Mouse (Mus musculus): Measurements from ENCODE around the gene Aco2. TPM values are rescaled to one million over a fixed set of nuclear protein-coding genes. Genes with fewer than 3 reads are reported as not detected.
A peak's percentile ranks its signal among the peaks of the same experiment; 100 is the strongest.

Aco2 gene
- polyA plus RNA-seq (2015; fragmentation: Nextera tagmentation; extraction: Ambion mirVana) = 288 and 307 TPM in 2 replicates

DNA sequence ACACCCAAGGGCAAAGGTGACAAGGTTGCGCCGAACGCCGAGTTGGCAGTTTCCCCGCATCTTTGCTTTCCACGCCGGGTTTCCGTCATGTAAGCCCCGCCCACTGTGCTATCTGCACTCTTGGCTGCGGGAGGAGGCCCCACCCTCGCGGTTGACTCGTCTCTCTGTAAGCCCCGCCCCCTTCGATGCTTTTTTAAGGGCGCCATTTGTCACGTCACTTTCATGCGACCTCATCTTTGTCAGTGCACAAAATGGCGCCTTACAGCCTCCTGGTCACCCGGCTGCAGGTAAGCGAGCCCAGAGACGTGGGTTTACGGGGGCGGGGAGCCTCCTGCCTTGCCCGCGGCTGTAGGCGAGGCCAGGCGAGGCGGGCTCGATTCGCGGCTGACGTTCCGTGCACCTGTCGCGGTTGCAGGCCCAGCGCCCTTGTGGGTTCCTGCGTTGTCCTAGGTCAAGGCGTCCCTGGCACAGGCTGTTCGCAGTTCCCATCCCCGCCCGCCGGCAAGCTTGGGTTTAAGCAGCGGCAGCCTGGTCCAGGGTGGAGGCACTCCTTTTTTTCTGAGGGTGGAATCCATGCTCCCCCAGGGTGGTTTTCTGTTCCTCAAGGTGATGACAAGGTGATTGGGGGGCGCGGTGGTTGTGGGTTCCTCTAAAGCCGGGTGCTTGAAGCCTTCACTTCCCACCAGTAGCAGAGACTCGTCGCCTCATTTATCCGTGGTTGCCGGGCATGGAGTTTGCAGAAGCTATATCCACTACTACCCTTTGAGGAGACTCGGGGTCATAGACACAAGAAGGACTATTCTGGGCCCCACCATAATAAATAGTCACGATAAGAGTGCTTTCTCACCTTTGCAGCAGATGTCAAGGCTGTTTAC lies at the start of gene Aco2:
Aco2 (plus strand) TSS at position 48 of the 875 bp plus-strand sequence.
- WGBS = under 1% methylated on average over 53 of the region's 53 CpGs
- H3K9me3 ChIP-seq (ENCODE audit: control insufficient read depth, low read length) = no peaks in the 10 kb centered on the region
- peak; percentile 90 for ATAC-seq

DNA sequence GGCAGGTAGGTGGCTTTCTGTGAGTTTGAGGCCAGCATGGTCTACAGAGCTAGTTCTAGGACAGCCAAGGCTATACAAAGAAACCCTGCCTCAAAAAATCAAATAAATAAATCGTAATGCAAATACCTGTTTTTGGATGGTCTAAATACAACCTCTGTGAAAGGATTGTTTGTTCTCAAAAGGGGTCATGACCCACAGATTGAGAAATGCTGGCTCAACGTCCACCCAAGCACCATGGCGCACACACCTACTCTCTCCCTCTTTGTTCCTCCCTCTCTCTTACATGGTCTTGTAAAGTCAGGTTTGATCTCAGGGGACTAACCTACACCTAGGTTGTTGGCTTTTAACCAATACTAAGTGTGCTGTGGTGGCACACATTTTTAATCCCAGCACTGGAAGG lies 49.5 kb upstream of the Aco2 start:
- Histone ChIP-seq H3K4me2 (ENCODE audit: low read depth, low read length) (no peak overlapping the region), H3K27ac (ENCODE audit: low read length) (no peak overlapping the region), H3K9me3 (ENCODE audit: control insufficient read depth, low read length) (no peaks in the 10 kb centered on the region), H3K4me3 (ENCODE audit: low read length) (no peak overlapping the region), H3K4me1 (ENCODE audit: control insufficient read depth, insufficient read depth, low read length) (no peaks in the 10 kb centered on the region), H3K27me3 (replicated peaks; ENCODE audit: control insufficient read depth, insufficient read depth, low read length) (no peaks in the 10 kb centered on the region), H3K9ac (ENCODE audit: low read depth, low read length) (no peak overlapping the region), H3K36me3 (ENCODE audit: control insufficient read depth, insufficient read depth, low read length) (0 out of 2 replicates have a peak, but pooled peaks cover 3% of the 10 kb centered on the region)
- no peak for ATAC-seq
- 80% methylated on average over 3 of the region's 3 CpGs for WGBS

More for the DNA sequence above, at the start of gene Aco2:
- H3K27ac ChIP-seq (ENCODE audit: low read length) = peak within 1 kb of the TSS; percentile 99
- peak within 1 kb of the TSS; percentile 89 for H3K9ac ChIP-seq (ENCODE audit: low read depth, low read length)
- H3K27me3 ChIP-seq (replicated peaks; ENCODE audit: control insufficient read depth, insufficient read depth, low read length) = no peaks in the 10 kb centered on the region
- H3K36me3 ChIP-seq (ENCODE audit: control insufficient read depth, insufficient read depth, low read length) = peaks cover 3% of the 10 kb centered on the region; the same call in 1 of the 2 replicates
- peak within 1 kb of the TSS; percentile 82 for H3K4me2 ChIP-seq (ENCODE audit: low read depth, low read length)
- H3K4me1 ChIP-seq (ENCODE audit: control insufficient read depth, insufficient read depth, low read length) = peaks cover 8% of the 10 kb centered on the region; the same call in 1 of the 2 replicates
- H3K4me3 ChIP-seq (ENCODE audit: low read length) = peak within 1 kb of the TSS; percentile 83

GRCm38 (mm10) chr15:81824832-81825231 lies 47.3 kb upstream of the Aco2 start:
- WGBS = 69% methylated on average over 3 of the region's 3 CpGs
- H3K36me3 ChIP-seq (ENCODE audit: control insufficient read depth, insufficient read depth, low read length) = 0 out of 2 replicates have a peak, but pooled peaks cover 3% of the 10 kb centered on the region

DNA sequence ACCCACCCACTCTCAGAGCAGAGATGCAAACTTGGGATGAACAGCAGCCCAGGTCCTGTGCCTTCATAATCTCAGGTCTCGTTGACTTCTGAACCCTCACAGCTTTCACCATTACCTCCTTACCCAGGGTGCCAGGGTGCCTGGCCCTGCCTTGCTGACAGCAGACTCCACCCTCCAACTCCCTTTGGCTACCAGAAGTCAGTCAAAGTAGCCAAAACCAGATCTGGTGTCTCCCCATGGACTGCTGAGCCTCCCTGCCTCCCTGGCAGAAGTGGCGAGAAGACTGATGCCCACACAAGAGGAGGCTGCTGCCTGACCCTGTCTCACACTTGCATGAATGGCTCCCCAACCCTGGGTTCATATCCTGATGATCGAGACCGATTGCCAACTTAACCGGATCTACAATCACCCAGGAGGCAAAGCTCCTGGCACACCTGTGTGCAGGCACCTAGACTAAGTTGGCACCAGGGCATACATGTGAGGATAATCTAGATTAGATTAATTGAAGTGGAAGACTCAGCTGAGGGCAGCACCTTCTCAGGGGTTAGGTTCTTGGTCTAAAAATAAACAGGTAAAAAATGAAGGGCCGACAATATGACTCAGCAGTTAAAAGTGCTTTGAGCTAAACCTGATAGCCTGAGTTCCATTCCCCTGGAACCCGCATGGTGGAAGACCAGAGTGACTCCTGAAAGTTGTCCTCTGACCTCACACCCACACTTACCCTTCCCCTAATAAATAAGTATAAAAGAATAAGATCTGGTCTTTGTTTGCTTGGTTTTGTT lies 43.5 kb upstream of the Aco2 start:
- no peak for ATAC-seq
- no peak overlapping the region for H3K4me3 ChIP-seq (ENCODE audit: low read length)
- no peak overlapping the region for H3K27ac ChIP-seq (ENCODE audit: low read length)
- H3K4me2 ChIP-seq (ENCODE audit: low read depth, low read length) = no peak overlapping the region
- no peaks in the 10 kb centered on the region for H3K27me3 ChIP-seq (replicated peaks; ENCODE audit: control insufficient read depth, insufficient read depth, low read length)
- H3K36me3 ChIP-seq (ENCODE audit: control insufficient read depth, insufficient read depth, low read length) = no peaks in the 10 kb centered on the region
- H3K9me3 ChIP-seq (ENCODE audit: control insufficient read depth, low read length) = no peaks in the 10 kb centered on the region
- no peak overlapping the region for H3K9ac ChIP-seq (ENCODE audit: low read depth, low read length)
- 87% methylated on average over 7 of the region's 7 CpGs for WGBS
- H3K4me1 ChIP-seq (ENCODE audit: control insufficient read depth, insufficient read depth, low read length) = peaks cover 7% of the 10 kb centered on the region; the same call in 1 of the 2 replicates

More at GRCm38 (mm10) chr15:81824832-81825231, 47.3 kb upstream of the Aco2 start:
- Histone ChIP-seq H3K27ac (ENCODE audit: low read length) (no peak overlapping the region), H3K9ac (ENCODE audit: low read depth, low read length) (no peak overlapping the region), H3K9me3 (ENCODE audit: control insufficient read depth, low read length) (no peaks in the 10 kb centered on the region), H3K27me3 (replicated peaks; ENCODE audit: control insufficient read depth, insufficient read depth, low read length) (no peaks in the 10 kb centered on the region), H3K4me1 (ENCODE audit: control insufficient read depth, insufficient read depth, low read length) (no peaks in the 10 kb centered on the region), H3K4me3 (ENCODE audit: low read length) (no peak overlapping the region), H3K4me2 (ENCODE audit: low read depth, low read length) (no peak overlapping the region)
- no peak for ATAC-seq

- Histone ChIP-seq H3K9me3 (ENCODE audit: control insufficient read depth, low read length) (no peaks in the 10 kb centered on the region), H3K9ac (ENCODE audit: low read depth, low read length) (no peak overlapping the region), H3K4me3 (ENCODE audit: low read length) (no peak overlapping the region), H3K4me2 (ENCODE audit: low read depth, low read length) (no peak overlapping the region), H3K4me1 (ENCODE audit: control insufficient read depth, insufficient read depth, low read length) (peaks cover 7% of the 10 kb centered on the region; the same call in 1 of the 2 replicates), H3K27ac (ENCODE audit: low read length) (no peak overlapping the region), H3K27me3 (replicated peaks; ENCODE audit: control insufficient read depth, insufficient read depth, low read length) (no peaks in the 10 kb centered on the region), H3K36me3 (ENCODE audit: control insufficient read depth, insufficient read depth, low read length) (no peaks in the 10 kb centered on the region)
- 62% methylated on average over 2 of the region's 2 CpGs for WGBS
- no peak for ATAC-seq
Observed at GRCm38 (mm10) chr15:81829208-81829580, 42.9 kb upstream of the Aco2 start.

- H3K9me3 ChIP-seq (ENCODE audit: control insufficient read depth, low read length) = no peaks in the 10 kb centered on the region
- no peak overlapping the region for H3K27ac ChIP-seq (ENCODE audit: low read length)
- H3K4me3 ChIP-seq (ENCODE audit: low read length) = no peak overlapping the region
- peaks cover 11% of the 10 kb centered on the region for H3K4me1 ChIP-seq (ENCODE audit: control insufficient read depth, insufficient read depth, low read length)
- no peak overlapping the region for H3K4me2 ChIP-seq (ENCODE audit: low read depth, low read length)
- H3K9ac ChIP-seq (ENCODE audit: low read depth, low read length) = peak overlapping the region; percentile 50; the same call in 1 of the 2 replicates
- WGBS = 78% methylated on average over 4 of the region's 4 CpGs
- no peaks in the 10 kb centered on the region for H3K27me3 ChIP-seq (replicated peaks; ENCODE audit: control insufficient read depth, insufficient read depth, low read length)
- no peak for ATAC-seq
- no peaks in the 10 kb centered on the region for H3K36me3 ChIP-seq (ENCODE audit: control insufficient read depth, insufficient read depth, low read length)
Observed at GRCm38 (mm10) chr15:81830530-81830929, 41.6 kb upstream of the Aco2 start.

GRCm38 (mm10) chr15:81831136-81831825 lies 40.8 kb upstream of the Aco2 start:
- 14% methylated on average over 24 of the region's 24 CpGs for WGBS

GRCm38 (mm10) chr15:81832219-81832618 lies 39.9 kb upstream of the Aco2 start:
- no peaks in the 10 kb centered on the region for H3K27me3 ChIP-seq (replicated peaks; ENCODE audit: control insufficient read depth, insufficient read depth, low read length)
- ATAC-seq = no peak
- H3K4me2 ChIP-seq (ENCODE audit: low read depth, low read length) = no peak overlapping the region
- H3K27ac ChIP-seq (ENCODE audit: low read length) = no peak overlapping the region
- peaks cover 26% of the 10 kb centered on the region for H3K4me1 ChIP-seq (ENCODE audit: control insufficient read depth, insufficient read depth, low read length)
- H3K36me3 ChIP-seq (ENCODE audit: control insufficient read depth, insufficient read depth, low read length) = no peaks in the 10 kb centered on the region
- H3K4me3 ChIP-seq (ENCODE audit: low read length) = no peak overlapping the region
- WGBS = 72% methylated on average over 3 of the region's 3 CpGs
- H3K9ac ChIP-seq (ENCODE audit: low read depth, low read length) = no peak overlapping the region
- H3K9me3 ChIP-seq (ENCODE audit: control insufficient read depth, low read length) = no peaks in the 10 kb centered on the region

More at GRCm38 (mm10) chr15:81831136-81831825, 40.8 kb upstream of the Aco2 start:
- Histone ChIP-seq H3K4me3 (ENCODE audit: low read length) (peak overlapping the region; percentile 26; the same call in 1 of the 2 replicates), H3K36me3 (ENCODE audit: control insufficient read depth, insufficient read depth, low read length) (no peaks in the 10 kb centered on the region), H3K27ac (ENCODE audit: low read length) (peak overlapping the region; percentile 74), H3K9ac (ENCODE audit: low read depth, low read length) (peak overlapping the region; percentile 50), H3K27me3 (replicated peaks; ENCODE audit: control insufficient read depth, insufficient read depth, low read length) (no peaks in the 10 kb centered on the region), H3K4me2 (ENCODE audit: low read depth, low read length) (peak overlapping the region; percentile 53), H3K4me1 (ENCODE audit: control insufficient read depth, insufficient read depth, low read length) (peaks cover 18% of the 10 kb centered on the region), H3K9me3 (ENCODE audit: control insufficient read depth, low read length) (no peaks in the 10 kb centered on the region)
- ATAC-seq = peak; percentile 89

Data from intestine, embryonic 16.5 days (tissue).